Mouse (Mus musculus) heart, adult 11 months (tissue): ENCODE data around the gene Notch2.

Source experiments
- DNase-seq: peaks from one replicate; pipeline ENCODE4 v3.0.0; 2022

Gene Notch2

DNA sequence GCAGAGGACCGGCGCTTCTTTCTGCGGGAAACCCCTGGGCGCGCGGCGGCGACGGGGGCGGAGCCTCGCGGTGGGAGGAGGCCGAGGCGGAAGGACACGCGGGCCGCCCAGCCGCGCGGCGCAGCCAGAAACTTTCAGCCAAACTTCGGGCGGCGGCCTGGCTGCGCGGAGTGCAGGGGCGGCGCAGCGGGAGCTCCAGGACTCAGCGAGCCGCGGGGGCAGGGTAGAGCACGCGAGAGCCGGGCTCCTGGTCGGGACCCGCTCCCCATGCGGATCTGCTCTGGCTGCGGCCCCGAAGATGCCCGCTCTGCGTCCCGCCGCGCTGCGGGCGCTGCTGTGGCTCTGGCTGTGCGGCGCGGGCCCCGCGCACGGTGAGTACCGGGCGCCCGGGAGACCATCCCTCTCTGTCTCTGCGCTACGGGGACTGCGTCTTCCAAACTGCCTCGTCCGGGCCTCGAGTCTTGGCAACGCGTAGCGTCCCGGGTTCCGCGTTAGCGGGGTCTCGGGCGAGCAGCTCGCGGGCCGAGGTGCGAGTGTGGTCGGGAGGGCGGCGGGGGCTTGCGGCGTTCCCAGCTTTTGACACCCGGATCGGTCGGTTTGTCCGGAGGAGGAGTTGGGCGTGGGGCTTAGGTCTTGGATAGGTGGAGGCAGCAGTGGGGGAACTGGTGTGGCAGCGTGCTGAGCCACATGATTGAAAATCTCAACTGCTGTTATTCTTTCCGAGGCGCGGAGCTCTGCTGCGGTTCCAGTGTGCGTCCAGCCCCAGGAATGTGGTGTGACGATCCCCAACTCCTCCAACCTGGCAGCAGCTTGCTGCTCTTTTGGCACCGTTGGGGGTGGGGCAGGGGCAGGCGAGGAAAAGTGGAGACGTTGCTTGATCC is at the start of gene Notch2:
TSS of gene Notch2 (plus strand) at position 127 of the 881 bp plus-strand sequence.
- peak; percentile 99 for DNase-seq

DNA sequence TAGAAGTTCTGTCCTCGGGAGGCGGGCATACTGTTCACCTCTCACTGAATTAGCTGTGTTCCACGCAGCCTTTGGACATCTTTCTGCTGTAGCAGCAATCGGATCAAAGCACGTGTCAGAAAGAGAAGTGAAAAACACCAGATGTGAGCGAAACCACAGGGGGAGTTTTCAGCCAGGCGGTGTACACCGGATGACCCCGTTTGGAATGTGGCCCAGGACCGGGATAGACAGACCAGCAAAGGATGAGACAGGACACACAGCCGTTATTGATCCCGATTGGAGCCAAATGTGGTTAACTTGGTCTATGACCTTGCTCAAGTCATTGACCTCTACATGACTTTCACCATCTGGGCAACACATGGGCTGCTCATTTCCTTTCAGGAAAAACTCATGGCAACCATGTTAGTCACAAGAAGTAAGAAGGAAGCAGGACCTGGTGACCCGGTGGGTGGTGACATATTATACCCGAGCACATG is 48.4 kb upstream of the Notch2 start:
- DNase-seq: peak; percentile 98

DNA sequence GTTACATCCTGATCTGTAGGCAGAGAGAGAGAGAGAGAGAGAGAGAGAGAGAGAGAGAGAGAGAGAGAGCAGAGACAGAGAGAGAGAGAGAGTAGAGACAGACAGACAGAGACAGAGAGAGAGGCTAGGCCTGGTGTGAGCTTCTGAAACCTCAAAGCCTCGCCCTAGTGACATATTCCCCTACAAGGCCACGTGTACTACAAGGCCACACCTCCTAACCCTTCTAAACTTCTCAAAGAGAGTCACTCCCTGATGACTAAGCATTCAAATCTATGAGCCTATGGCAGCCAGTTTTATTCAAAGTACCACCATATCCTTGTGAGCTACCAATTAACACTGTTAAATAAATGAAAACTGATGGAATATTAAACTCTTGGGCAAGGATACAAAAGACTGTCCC is 45.7 kb upstream of the Notch2 start:
- no peak for DNase-seq

DNA sequence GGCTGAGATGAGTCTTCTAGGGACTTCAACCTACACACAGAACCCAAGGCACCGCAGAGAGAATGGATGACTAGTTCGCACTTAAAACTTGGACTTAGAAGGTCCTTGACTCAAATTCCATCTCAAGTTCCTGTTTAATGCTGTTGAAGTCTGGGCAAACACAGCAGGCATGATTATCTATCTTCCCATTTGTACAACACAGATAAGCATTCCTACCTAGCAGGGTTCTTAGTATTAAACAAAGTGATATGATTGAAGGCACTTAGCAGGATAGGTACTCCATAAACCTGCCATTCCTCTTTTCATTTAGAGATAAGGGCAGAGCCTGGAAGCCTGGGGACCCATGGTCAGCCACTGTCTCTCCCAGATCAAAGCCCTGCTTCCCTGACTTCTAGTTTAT is 45.1 kb upstream of the Notch2 start:
- no peak for DNase-seq

DNA sequence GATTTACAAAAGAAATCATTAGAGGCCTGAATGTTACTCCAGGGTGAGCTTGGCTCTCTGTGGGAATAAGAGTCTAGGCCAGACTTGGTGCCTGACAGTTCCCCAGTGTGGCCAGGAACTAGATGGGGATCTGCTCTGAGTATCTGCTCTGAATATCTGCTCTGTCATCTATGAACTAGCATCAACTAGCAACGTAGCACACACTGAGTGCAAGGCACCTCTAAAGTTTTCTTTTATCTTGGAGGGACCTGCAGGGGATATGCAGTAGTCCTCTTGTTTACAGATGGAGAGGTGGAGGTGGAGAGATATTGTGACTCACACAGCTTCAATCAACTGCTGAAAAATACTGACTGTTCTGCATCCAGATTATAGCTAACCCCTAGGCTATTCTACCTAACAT is 44.3 kb upstream of the Notch2 start:
- no peak for DNase-seq

DNA sequence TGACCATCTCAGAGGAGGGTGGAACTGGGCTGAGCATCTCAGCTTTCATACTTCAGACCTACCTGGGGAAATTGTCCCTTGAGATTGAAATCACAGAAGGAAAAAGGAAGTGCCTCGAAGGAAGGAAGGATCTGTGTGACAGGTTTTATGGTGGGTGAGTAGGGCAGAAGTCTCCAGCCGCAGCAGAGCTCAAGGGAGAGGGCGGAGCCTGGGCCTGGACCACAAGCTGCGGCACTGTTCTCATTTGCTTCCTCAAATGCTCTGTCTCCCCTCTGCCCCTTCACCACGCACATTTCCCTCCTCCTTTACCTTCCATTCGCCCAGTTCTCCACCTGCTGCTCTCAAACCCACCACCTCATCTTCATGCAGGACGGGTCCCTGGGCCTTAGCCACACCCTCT is 42.2 kb upstream of the Notch2 start:
- peak; percentile 95 for DNase-seq

DNA sequence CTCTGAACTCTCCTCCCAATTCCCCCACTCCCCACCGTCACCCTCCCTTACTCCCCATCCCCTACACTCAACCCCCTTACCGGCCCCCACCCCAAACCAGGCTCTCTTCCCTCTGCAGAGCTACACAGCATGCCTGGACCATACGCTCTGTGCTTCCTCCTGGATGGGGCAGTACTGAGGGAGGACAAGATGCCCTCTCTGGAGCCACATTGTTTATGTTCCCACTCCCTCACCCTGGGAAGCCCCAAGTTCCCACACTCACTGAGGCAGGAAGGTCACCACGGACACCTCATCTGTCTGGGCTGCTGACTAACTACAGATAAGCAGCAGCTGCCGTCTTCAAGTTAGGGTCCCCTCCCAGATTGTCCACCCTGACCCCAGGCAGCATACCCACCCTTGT is 41.1 kb upstream of the Notch2 start:
- no peak for DNase-seq

DNA sequence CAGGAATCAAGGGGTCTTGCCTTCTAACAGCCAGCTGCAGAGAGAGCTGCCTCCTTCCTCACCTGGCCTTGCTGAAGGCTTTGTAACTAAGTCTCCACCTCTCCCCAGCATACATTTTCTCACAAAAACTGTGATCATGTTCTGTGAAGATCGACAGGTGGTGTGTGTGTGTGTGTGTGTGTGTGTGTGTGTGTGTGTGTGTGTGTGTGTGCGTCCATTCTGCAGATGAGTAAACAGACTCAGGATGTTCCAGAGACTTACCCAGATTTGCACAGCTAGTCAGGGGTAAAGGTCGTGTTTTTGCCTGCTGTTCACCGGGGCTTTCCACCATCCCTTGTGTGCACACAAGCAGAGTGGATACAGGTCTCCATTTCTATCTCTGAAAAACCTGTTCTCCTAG is 40.6 kb upstream of the Notch2 start:
- DNase-seq: no peak

DNA sequence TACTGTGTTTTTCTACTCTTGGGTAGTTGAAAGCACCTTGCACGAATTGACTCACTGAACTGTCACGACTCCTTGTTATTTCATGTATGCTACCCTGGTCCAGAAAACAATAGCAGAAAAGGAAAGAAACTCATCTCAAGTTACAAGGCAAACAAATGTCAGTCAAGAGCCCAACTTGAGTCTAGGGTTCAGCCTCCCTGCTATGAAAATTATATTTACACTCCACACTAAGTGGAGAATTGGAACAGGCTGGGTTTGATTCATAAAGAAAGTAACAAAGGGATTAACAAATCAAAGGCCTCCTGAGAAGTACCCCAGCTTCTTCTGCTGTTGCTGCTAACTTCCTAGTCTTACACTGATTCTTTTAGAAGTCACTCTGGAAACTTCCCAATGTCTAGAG is 40.0 kb upstream of the Notch2 start:
- no peak for DNase-seq

DNA sequence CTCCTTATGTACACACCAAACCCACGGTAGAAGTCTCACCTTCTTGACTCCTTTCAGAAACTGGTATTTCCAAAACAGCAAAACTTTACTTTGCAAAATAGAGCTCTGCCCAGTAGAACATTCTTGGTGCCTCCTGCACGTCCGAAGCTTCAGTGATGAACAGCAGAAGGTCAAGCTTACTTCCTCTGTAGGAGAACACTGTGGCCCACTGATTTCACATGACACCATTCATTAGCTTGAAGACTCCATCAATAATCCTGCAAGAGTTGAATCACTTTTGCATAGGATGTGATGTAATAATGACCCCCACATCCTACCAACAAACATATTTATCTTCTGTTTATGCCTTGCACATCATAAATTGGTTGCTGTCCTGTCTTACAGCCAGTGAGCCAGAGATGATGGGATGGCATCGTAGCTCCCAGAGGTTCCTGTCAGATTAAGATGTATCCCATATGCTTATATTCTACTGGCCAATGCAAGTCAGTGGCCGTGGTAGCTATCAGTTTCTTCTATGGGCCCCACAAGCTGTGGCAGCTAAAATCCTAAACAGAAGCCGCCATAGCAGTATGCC is 39.0 kb upstream of the Notch2 start:
- no peak for DNase-seq

DNA sequence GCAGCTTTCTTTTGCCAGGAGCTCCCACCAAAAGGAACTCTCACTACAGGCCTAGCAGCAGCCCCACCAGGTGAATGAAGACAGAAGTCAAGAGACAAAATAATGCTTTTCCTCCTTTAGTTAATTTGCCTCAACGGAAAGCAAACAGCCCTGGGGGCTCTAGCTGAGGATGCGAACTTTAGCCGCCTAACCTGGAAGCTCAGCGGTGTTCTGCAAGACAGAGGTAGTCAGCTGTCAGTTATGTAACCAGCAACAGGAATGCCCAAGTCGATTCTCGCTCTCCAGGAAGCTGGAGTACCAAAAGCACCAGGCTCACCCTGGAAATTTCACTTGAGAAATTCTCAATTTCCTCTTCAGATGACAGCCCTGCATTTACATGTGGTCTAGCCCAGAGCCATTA is 36.6 kb upstream of the Notch2 start:
- DNase-seq: no peak

DNA sequence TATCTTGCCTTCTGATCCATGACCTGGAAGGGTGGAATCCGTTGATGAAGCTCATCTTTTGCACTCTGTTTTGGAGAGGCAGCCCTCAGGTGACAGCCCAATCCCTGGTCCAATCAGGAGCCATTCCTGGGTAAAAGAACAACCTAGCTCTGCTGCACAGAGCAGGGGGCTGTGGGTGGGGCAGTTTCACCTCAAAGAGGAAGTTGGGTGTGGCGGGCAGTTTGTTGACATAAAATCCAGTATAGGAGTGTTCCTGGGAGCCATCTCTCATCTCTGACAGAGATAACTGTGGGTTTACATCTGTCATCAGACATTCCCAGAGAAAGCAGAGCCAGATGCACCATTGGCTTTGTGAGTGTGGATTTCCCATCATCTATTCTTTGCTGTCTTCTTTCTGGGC is 34.6 kb upstream of the Notch2 start:
- DNase-seq: no peak

DNA sequence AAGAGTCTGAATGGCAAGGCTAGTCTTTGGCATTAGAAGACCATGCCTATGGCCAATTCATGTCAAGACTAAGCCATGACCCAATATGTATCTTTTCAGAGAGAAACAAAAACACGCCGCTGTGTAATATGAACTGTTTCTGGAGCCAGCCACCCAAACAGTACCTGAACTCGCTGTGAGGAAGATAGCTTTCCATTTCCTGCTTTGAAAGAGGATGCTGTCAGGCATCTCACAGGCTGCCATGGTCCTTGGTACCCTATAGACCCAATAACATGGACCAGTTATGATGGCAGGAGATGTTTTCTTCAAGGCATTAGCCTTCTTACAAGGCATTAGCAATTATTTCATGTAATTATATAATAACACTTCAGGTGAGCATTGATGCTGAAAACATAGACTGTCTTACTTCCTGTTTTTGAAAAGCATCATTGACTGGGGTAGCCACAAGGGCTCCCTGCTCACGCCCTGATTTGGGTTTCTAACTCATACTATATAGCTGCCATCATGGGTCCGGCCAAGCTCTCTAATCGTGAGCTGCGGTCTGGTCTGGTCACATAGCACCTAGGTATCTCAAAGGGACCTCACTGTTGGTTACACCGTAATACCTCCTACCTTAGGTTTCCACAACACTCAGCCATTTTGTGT is 32.5 kb upstream of the Notch2 start:
- DNase-seq: no peak

DNA sequence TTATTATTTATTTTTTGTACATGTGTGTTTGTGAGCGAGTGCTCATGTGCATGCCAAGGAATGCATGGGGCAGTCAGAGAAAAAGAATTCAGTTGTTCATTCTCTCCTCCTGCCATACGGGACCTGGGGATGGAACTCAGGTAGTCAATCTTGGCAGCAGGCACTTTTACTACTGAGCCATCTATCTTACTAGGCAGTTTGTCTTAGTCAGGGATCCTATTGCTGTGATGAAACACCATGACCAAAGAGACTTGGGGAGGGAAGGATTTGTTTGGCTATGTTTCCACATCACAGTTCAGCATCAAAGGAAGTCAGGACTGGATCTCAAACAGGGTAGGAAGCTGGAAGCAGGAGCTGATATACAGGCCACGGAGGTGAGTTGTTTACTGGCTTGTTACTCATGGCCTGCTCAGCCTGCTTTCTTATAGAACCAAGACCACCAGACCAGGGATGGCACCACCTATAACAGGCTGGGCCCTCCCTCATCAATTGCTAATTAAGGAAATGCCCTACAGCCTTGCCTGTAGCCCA is 31.9 kb upstream of the Notch2 start:
- no peak for DNase-seq

DNA sequence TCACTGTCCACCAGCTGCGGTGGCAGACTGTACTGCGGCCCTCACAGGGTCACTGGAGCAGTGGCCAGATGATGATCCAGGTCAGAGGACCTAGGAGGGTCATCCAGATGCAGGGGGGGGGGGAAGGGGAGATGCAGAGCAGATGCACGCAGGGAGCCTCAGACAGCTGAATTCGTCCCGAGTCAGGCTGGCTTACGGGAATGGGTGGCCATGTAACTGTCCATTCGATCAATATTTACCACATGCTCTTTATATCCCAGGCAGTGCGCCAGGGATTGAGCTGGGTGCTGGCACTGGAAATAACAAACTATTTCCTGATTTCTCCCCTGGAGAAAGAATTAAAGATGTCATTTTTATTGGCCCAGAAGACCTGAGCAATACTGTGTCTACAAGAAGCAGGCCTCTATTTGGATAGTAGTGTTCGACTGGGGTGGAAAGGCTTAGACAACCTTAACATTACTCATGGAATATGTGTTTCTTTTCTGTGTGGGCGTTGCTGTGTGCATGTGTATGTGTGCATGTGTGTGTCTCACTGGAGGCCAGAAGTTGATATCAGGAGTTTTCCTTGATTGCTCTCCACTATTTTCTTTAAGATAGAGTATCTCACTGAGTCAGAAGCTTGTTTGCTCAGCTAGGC is 28.3 kb upstream of the Notch2 start:
- no peak for DNase-seq

DNA sequence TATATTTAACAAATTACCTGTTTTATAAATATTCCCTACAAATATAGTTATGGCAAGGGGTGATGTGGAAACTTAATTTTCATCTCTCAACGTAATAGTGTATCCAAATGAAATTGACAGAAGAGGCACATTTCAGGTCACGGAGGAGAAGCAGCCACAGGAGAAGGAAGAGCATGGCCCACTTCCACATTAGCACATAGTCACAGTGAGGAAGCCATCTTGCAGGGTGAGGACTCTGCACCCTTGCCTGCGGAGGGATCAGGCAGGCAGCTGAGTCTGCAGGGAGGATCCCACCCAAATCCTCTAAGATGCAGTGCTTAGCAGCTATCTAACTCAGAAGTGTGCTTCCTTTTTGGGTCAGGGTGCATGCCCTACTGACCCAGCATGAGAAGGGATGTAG is 27.6 kb upstream of the Notch2 start:
- no peak for DNase-seq

DNA sequence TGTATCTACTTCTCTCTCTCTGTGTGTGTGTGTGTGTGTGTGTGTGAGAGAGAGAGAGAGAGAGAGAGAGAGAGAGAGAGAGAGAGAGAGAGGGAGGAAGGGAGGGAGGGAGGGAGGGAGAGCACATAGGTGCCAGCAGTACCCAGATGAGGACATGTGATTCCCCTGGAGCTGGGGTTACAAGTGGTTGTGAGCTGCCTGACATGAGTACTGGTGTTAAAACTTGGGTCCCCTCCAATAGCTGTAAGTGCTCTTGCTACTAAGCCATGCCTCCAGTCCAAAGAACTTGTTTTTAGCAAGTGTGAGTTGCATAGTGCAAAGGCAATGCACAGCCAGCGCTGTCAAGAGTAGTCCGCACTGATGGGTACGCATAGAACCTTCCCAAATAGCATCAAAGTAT is 26.2 kb upstream of the Notch2 start:
- DNase-seq: no peak

DNA sequence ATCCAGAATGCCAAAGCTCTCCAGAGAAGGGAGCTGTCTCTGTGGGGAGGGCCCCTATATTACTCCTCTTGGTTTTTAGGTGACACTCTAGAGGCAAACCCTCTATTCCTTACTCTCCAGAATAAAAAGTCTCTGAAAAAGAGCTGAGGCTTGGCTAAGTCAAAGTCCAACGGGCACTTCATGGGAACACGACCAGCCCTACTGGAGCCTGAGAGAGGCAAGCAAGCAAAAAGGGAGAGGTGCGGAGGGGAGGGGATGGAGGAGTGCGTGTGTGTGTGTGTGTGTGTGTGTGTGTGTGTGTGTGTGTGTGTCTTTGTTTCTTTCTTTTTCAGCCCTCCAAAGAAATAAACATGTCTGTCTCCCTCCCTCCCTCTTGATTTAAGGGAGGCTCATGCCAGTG is 24.6 kb upstream of the Notch2 start:
- no peak for DNase-seq

DNA sequence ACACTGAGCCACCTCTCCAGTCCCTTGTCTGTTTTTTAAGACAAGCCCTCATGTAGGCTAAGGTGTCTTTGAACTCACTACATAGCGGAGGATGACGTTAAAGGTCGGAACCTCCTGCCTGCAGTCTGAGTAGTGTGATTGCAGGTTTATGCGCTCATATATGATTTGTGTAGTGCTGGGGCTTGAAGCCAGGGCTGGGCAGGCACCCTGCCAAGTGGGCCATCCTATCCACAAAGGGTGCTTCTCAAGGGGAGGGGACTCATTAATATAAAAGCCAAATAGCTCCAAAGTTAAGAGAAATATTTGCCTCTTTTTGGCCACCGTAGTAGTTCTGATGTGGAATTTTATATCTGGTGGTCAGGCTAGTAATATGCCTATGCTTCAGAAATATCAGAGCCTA is 22.8 kb upstream of the Notch2 start:
- DNase-seq: no peak

DNA sequence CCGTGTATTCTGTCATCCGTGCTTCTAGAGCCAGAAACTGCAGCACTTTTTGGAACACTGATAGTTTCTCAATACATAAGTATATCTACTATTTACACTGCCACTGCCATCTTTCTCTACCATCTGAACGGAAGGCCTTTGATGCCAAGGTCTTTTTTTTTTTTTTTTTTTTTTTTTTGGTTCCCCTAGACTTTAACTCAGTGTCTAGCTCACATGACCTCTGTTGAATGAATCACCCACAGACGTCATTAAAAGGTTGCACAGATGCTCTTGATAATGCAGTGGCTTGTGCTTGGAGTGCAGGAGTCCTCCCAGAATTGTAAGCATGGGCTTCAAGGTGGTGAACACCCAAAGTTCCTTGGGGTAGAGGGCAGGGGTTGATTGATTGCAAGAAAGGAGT is 21.0 kb upstream of the Notch2 start:
- no peak for DNase-seq

DNA sequence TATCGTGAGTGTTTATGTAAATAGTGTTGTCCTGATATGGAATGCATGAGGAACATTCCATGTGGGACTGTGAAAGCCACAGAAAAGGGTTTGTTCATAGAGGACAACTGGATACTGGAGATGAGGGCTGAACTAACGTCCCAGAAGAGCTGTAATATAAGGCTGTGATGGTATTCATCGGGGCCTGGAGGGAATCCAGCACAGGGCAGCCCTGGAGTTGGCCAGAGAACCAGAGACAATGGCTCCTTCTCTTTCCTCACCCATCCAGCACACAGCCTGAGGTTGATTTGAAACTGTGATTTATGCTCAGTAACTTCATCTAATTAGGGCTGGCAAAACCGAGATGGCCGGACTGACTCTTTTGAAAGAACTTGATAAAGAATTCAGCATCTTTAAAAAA is 20.1 kb upstream of the Notch2 start:
- no peak for DNase-seq

DNA sequence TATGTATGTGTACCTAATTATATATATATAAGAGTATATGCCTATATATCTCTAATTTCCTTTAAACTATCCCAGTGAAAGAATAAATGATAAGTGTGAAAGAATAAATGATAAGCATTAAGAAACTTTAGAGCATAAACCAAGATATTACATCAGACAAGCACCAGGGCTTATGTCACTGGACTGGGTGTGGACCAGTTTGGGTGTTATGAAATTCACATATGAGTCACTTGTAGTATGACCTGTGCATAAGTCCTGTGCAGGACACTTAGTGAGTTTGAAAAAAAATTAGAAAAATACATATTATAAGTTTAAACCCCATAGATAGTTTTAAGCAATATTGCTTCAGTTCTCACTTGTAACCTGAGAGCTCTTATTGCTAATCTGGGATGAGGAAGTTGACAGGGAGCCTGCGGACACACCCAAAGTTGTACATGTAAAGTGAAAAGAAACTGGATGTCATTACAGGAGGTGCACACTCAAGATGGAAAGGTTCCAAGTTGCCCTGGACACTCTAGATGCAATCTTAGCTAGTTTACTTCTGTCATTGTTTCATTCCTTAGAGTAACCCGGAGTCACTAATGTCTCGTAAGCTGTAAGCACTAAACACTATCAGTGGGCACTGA is 19.3 kb upstream of the Notch2 start:
- DNase-seq: no peak

DNA sequence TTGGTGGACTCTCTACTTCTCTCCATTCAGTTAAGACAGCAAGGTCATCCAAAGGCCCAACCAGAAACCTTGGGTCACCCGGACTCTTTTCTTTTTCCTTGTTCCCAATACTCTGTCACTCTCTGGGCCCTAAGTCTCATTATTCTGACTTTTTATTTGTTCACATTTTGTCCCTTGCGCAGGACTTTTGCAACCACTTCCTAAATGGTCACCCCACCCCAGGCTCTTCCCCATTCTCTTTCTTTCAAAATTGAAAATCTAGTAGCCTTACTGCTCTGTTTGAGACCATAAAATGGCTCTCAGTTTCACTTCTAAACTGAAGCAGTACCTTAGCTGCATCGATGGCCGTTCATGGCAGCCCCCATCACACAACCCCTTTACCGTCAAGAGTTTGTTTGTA is 18.5 kb upstream of the Notch2 start:
- DNase-seq: no peak
